Mouse (Mus musculus) G1E-ER4 (cell line): ENCODE results near the gene Olfr1276. TPM values are rescaled to one million over a fixed set of nuclear protein-coding genes. Genes with fewer than 3 reads are reported as not detected.

Source experiments
- GATA1 ChIP-seq: IDR thresholded peaks from one replicate; pipeline ENCODE4 v1.8.0; 2012; ENCODE audit warnings: low read length, inconsistent platforms
- polyA plus RNA-seq: library from polyadenylated mRNA; stranded (reverse); fragments of >175 nt; gene quantifications from 2 replicates; pipeline ENCODE4 v1.2.3, GENCODE M21; 2012

The Olfr1276 gene
- polyA plus RNA-seq: not detected in 2 replicates

DNA sequence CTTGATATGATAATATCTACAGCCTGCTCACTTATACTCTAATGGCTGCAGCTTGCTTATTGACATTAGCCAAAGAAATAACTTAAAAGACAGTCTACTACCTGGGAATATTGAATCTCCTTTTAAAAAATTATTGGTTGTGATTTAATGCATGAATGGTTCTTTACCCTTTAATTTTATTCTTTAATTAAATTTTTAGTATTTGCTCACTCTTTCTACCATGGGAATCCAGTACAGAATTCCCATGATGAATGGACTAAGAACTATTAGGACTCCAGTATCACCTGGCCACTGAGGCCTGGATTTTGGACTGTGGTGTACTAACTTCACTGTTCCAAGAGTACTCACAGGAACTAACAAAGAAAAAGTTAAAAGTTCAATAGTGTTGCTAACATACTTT lies at the start of gene Olfr1276:
Olfr1276 (plus strand) TSS at position 301 of the 400 bp plus-strand sequence.
- no peak for TF ChIP-seq GATA1

DNA sequence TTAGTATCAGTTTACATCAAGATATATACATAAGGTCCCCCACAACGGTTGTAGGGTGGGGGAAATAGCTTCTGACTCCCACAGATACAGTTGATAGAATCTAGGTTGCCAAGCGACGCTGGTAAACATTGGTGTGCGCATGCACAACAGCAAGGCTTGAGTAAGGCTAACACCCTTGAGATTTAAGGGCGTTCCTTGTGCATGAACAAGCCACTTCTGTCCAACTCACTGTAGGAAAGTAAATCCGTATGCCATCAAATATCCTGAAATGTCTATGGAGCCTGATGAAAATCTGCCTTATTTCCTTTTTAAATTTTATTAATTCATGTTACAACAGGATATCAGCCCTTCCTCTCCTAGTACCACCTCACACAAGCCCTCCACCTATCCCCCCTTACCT lies 24.8 kb upstream of the Olfr1276 start, which contains the start of gene 4930430A15Rik:
4930430A15Rik (minus strand) TSS at position 101 of the 400 bp plus-strand sequence.
- TF ChIP-seq GATA1: no peak

DNA sequence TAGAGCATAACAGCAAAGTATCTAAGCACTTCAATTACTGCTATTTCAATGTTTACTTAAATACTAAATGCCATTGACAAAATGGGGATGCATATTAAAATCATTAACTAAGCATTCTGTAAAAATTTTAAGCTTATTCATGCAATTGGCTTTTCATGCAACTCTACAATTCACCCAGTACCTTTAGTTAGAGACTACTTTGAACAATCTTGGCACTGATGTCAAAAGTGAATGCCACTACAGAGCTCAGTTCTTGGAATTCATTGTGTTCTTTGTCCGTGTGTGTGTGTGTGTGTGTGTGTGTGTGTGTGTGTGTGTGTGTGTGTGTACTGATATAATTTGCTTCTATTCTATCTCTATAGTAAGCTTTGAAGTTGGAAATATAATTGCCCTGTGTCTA lies 19.1 kb upstream of the Olfr1276 start, which contains the start of gene Olfr1275:
Olfr1275 (minus strand) TSS at position 101 of the 400 bp plus-strand sequence.
- TF ChIP-seq GATA1: no peak

DNA sequence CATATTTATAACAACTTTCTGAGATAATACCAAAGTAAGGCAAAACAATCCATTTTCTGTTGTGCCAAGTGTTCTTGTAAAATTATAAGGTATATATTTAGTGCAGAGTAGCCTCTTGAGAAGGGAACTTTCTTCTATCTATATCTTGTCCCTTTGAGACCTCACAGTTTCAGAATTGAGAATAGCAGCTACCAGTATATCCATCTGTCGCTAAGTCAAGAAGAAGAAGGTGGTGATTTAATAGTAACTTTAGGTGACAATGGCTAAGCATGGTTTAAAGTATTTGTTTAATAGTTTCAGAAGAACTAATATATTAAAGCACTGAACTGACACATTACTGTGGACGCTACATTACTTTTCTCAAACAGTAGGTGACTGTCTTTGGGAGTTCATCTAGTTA lies 19.7 kb downstream of the Olfr1276 start, which contains the start of gene Olfr1277:
Olfr1277 (minus strand) TSS at position 101 of the 400 bp plus-strand sequence.
- TF ChIP-seq GATA1: no peak

DNA sequence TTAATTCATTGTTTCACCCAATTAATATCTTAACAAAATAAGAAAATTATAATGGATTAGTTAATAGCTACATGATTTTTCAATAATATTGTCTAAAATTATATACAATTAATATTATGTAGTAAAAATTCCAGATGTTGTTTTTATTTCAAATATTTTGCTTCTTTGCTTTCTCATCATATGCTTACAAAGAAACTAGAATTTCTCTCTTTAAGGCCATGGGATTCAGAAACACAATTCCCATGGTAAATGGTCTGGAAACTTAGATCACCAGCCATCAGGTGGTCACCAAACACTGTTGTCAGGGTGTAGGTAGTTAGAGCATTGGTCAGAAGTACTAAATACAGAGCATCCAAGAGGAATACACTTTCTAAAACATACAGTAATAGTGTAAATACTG lies 35.5 kb downstream of the Olfr1276 start, which contains the start of gene Olfr1278:
Olfr1278 (plus strand) TSS at position 301 of the 400 bp plus-strand sequence.
- no peak for TF ChIP-seq GATA1

DNA sequence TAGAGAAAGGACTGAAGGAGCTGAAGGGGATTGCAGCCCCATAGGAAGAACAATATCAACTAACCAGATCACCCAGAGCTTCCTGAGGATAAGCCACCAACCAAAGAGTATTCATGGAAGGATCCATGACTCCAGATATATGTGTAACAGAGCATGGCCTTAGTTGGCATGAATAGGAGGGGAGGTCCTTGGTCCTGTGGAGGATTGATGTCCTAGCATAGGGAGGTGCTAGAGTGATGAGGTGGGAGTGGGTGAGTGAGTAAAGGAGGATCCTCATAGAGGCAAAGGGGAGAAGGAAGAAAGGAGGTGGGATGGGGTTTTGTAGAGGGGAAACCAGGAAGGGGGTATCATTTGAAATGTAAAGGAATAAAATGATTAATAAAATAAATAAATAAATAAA lies 44.2 kb downstream of the Olfr1276 start:
- no peak for TF ChIP-seq GATA1

DNA sequence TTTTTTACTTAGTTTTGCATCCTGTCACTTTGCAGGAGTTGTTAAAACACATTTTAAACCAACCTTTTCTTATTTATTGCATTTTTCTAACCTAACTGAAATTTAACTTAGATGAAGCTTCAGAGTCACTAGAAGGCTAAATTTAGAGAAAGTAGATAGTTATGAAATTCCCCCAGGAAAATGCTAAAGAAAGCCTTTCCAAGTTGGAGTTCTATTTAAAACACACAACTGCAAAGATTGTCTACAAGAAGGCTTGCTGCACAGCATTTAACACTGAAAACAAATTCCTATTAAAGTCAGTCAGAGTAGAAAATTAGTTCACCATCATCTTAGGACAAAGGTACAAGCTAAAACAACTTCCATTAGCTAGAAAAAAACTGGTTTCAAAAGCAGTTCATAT lies 46.1 kb downstream of the Olfr1276 start, which contains the start of gene Olfr1279:
Olfr1279 (plus strand) TSS at position 262 of the 400 bp plus-strand sequence.
- TF ChIP-seq GATA1: no peak

Other genes with a start within 250 kb of the Olfr1276 start
- not detected in 2 replicates for gene Gm13941, start 148.5 kb upstream of the Olfr1276 start, polyA plus RNA-seq
- not detected in 2 replicates for gene Gm15130, start 101.6 kb upstream of the Olfr1276 start, polyA plus RNA-seq
- gene 4930430A15Rik, start 24.9 kb upstream of the Olfr1276 start, polyA plus RNA-seq: not detected in 2 replicates
- not detected in 2 replicates for gene Olfr1275, start 19.2 kb upstream of the Olfr1276 start, polyA plus RNA-seq
- gene Olfr1277, start 19.6 kb downstream of the Olfr1276 start, polyA plus RNA-seq: not detected in 2 replicates
- gene Olfr1278, start 35.6 kb downstream of the Olfr1276 start, polyA plus RNA-seq: not detected in 2 replicates
- gene Olfr1279, start 46.1 kb downstream of the Olfr1276 start, polyA plus RNA-seq: not detected in 2 replicates
- not detected in 2 replicates for gene Olfr1280, start 59.5 kb downstream of the Olfr1276 start, polyA plus RNA-seq
- not detected in 2 replicates for gene Olfr1281, start 72.0 kb downstream of the Olfr1276 start, polyA plus RNA-seq
- gene Olfr1282, start 81.6 kb downstream of the Olfr1276 start, polyA plus RNA-seq: not detected in 2 replicates
- gene Olfr1283, start 112.3 kb downstream of the Olfr1276 start, polyA plus RNA-seq: not detected in 2 replicates
- gene Olfr1284, start 121.0 kb downstream of the Olfr1276 start, polyA plus RNA-seq: not detected in 2 replicates
- not detected in 2 replicates for gene Olfr1286, start 168.6 kb downstream of the Olfr1276 start, polyA plus RNA-seq
- not detected in 2 replicates for gene Olfr1287, start 194.6 kb downstream of the Olfr1276 start, polyA plus RNA-seq
- gene Olfr1288, start 219.6 kb downstream of the Olfr1276 start, polyA plus RNA-seq: not detected in 2 replicates
- not detected in 2 replicates for gene Olfr1289, start 226.3 kb downstream of the Olfr1276 start, polyA plus RNA-seq
- gene Olfr1290, start 239.3 kb downstream of the Olfr1276 start, polyA plus RNA-seq: not detected in 2 replicates
- gene Olfr1291-ps1, start 242.7 kb downstream of the Olfr1276 start, polyA plus RNA-seq: not detected in 2 replicates